Mouse (Mus musculus) small intestine, adult 2 months (tissue): Measurements from ENCODE around the gene Cacna2d3.

ENCODE experiments used
- CTCF ChIP-seq: fragments of 200-500 bp; IDR thresholded peaks from 2 replicates; pipeline ENCODE4 v1.5.1; 2012; ENCODE audit warnings: low read depth, mild to moderate bottlenecking, control low read depth, inconsistent platforms, low read length, moderate library complexity, mixed read lengths; ENCODE audit not compliant: insufficient replicate concordance, insufficient read length; ENCODE audit errors: extremely low read depth
- POLR2A ChIP-seq: fragments of 200-500 bp; IDR thresholded peaks from 2 replicates; pipeline ENCODE4 v1.6.1; 2012; ENCODE audit warnings: low read depth, mild to moderate bottlenecking, control low read depth, inconsistent platforms, low read length, moderate library complexity

DNA sequence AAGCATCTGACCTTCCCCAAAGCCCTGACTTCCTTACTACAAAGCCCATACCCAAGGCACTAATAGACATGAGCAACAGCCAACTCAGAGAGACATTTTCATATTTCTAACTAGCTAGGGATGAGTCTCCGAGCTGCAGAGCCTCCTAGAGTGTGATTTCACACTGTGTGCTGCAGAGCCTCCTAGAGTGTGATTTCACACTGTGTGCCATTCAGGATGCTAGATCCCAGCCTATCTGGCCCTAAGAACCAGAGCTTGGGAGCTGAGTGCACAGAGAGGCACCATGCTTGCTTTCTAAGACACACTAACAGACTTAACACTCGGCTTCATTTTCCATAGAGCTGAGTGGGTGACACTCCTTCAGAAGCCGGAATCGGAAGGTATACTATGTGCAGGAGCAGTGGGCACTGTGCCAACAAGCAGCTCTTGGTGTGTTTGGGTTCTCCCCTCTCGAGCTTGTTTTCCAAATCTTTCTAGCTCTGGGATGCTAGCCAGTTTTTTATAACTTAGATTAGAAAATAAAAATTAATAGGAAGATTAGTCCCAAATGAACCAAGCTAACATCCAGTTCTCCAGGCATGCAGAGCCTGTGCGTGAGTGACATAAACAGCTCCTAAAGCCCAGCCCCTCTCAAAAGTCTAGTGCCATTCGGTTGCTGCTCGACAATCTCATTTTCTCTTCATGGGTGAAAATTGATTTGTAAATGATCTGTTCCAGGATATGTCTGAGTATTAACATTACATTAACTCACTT, 316.4 kb downstream of the Cacna2d3 start:
- TF ChIP-seq POLR2A (no peak), CTCF (no peak)
